Mouse (Mus musculus) neural tube, embryonic 14.5 days (tissue): ENCODE data around the gene Guca2a. TPM values are rescaled to one million over a fixed set of nuclear protein-coding genes. Genes with fewer than 3 reads are reported as not detected.
A peak's percentile ranks its signal among the peaks of the same experiment; 100 is the strongest.

ENCODE experiments used
- ATAC-seq: fragments of 200-750 bp; cut with Nextera tagmentation; 2 replicates; pipeline ENCODE4 v1.8.0; 2017; ENCODE audit warnings: low read depth, mild to moderate bottlenecking, moderate TSS enrichment, moderate library complexity
- H3K27ac ChIP-seq: fragments of 300-500 bp; sonication (generic); 2 replicates; pipeline ENCODE4 v1.5.1; 2014; ENCODE audit warnings: low read depth, mild to moderate bottlenecking, control low read depth, low read length, moderate library complexity, mixed read lengths
- H3K27me3 ChIP-seq: fragments of 300-500 bp; sonication (generic); 2 replicates; pipeline ENCODE4 v1.6.1; 2014; ENCODE audit warnings: low read length; ENCODE audit not compliant: control insufficient read depth, insufficient read depth
- H3K36me3 ChIP-seq: fragments of 300-500 bp; sonication (generic); 2 replicates; pipeline ENCODE4 v1.6.1; 2014; ENCODE audit warnings: low read length, mixed read lengths; ENCODE audit not compliant: control insufficient read depth, insufficient read depth
- H3K4me1 ChIP-seq: fragments of 300-500 bp; sonication (generic); 2 replicates; pipeline ENCODE4 v1.6.1; 2014; ENCODE audit warnings: low read length; ENCODE audit not compliant: control insufficient read depth, insufficient read depth
- H3K4me2 ChIP-seq: fragments of 300-500 bp; sonication (generic); 2 replicates; pipeline ENCODE4 v1.6.1; 2014; ENCODE audit warnings: mild to moderate bottlenecking, low read depth, low read length, control low read depth
- H3K4me3 ChIP-seq: fragments of 300-500 bp; sonication (generic); 2 replicates; pipeline ENCODE4 v1.5.1; 2014; ENCODE audit warnings: low read depth, low read length, control low read depth, mixed read lengths
- H3K9ac ChIP-seq: fragments of 300-500 bp; sonication (generic); replicated peaks from 2 replicates; pipeline ENCODE4 v1.6.1; 2014; ENCODE audit warnings: low read depth, mild to moderate bottlenecking, control low read depth, low read length, mixed read lengths
- H3K9me3 ChIP-seq: fragments of 300-500 bp; sonication (generic); 2 replicates; pipeline ENCODE4 v1.6.1; 2016; ENCODE audit warnings: low read length; ENCODE audit not compliant: control insufficient read depth
- WGBS: fragments of 180-500 bp; shearing (Covaris S2); extraction: QIAGEN DNeasy Blood & Tissue Kit; methylation state at CpG from one replicate; pipeline ENCODE4 v1.1.7; 2014; 5-methylcytosine and 5-hydroxymethylcytosine counted together
- polyA plus RNA-seq: library from polyadenylated mRNA; unstranded; fragments of >200 nt; fragmentation: Nextera tagmentation; extraction: Ambion mirVana; gene quantifications from 2 replicates; pipeline ENCODE4 v1.2.1, GENCODE M21; 2014

The Guca2a gene
- polyA plus RNA-seq = not detected in 2 replicates

GRCm38 (mm10) chr4:119637176-119637845 is at the start of gene Guca2a:
Gene Guca2a, plus strand, starts transcription at chr4:119637704.
- no peak for ATAC-seq
- Histone ChIP-seq H3K9ac (no peak within 1 kb of the TSS), H3K9me3 (no peaks in the 10 kb centered on the region), H3K4me2 (no peak within 1 kb of the TSS), H3K4me1 (peaks cover 3% of the 10 kb centered on the region; the same call in 1 of the 2 replicates), H3K27me3 (no peaks in the 10 kb centered on the region), H3K4me3 (no peak within 1 kb of the TSS), H3K36me3 (no peaks in the 10 kb centered on the region), H3K27ac (no peak within 1 kb of the TSS)
- WGBS = 80% methylated on average over 4 of the region's 4 CpGs

- WGBS = over 99% methylated on average over 2 of the region's 2 CpGs
- Histone ChIP-seq H3K27me3 (no peaks in the 10 kb centered on the region), H3K36me3 (0 out of 2 replicates have a peak, but pooled peaks cover 3% of the 10 kb centered on the region), H3K9ac (no peak overlapping the region), H3K27ac (no peak overlapping the region), H3K9me3 (no peaks in the 10 kb centered on the region), H3K4me1 (no peaks in the 10 kb centered on the region), H3K4me3 (no peak overlapping the region), H3K4me2 (no peak overlapping the region)
- no peak for ATAC-seq
Observed at GRCm38 (mm10) chr4:119588037-119588436, 49.5 kb upstream of the Guca2a start.

- Histone ChIP-seq H3K27me3 (no peaks in the 10 kb centered on the region), H3K36me3 (0 out of 2 replicates have a peak, but pooled peaks cover 3% of the 10 kb centered on the region), H3K27ac (no peak overlapping the region), H3K9ac (no peak overlapping the region), H3K4me3 (no peak overlapping the region), H3K9me3 (no peaks in the 10 kb centered on the region), H3K4me2 (no peak overlapping the region), H3K4me1 (no peaks in the 10 kb centered on the region)
- no peak for ATAC-seq
- 93% methylated on average over 2 of the region's 2 CpGs for WGBS
Observed at GRCm38 (mm10) chr4:119589423-119589822, 48.1 kb upstream of the Guca2a start.

GRCm38 (mm10) chr4:119590027-119590426 is 47.5 kb upstream of the Guca2a start:
- no peak for ATAC-seq
- WGBS = 93% methylated on average over 1 of the region's 1 CpGs
- Histone ChIP-seq H3K27ac (no peak overlapping the region), H3K27me3 (no peaks in the 10 kb centered on the region), H3K9me3 (no peaks in the 10 kb centered on the region), H3K36me3 (0 out of 2 replicates have a peak, but pooled peaks cover 3% of the 10 kb centered on the region), H3K4me1 (no peaks in the 10 kb centered on the region), H3K4me2 (no peak overlapping the region), H3K4me3 (no peak overlapping the region), H3K9ac (no peak overlapping the region)

- no peaks in the 10 kb centered on the region for H3K36me3 ChIP-seq
- H3K27me3 ChIP-seq = no peaks in the 10 kb centered on the region
- H3K4me3 ChIP-seq = no peak overlapping the region
- H3K9me3 ChIP-seq = no peaks in the 10 kb centered on the region
- no peak overlapping the region for H3K9ac ChIP-seq
- H3K4me1 ChIP-seq = no peaks in the 10 kb centered on the region
- no peak for ATAC-seq
- no peak overlapping the region for H3K4me2 ChIP-seq
- no peak overlapping the region for H3K27ac ChIP-seq
- WGBS = 69% methylated on average over 3 of the region's 3 CpGs
Observed at GRCm38 (mm10) chr4:119592479-119592878, 45.0 kb upstream of the Guca2a start.

GRCm38 (mm10) chr4:119594331-119594730 is 43.2 kb upstream of the Guca2a start:
- no peaks in the 10 kb centered on the region for H3K27me3 ChIP-seq
- H3K4me1 ChIP-seq = no peaks in the 10 kb centered on the region
- H3K9ac ChIP-seq = no peak overlapping the region
- no peaks in the 10 kb centered on the region for H3K36me3 ChIP-seq
- ATAC-seq = no peak
- 93% methylated on average over 14 of the region's 14 CpGs for WGBS
- H3K4me2 ChIP-seq = no peak overlapping the region
- H3K27ac ChIP-seq = no peak overlapping the region
- no peak overlapping the region for H3K4me3 ChIP-seq
- H3K9me3 ChIP-seq = no peaks in the 10 kb centered on the region

DNA sequence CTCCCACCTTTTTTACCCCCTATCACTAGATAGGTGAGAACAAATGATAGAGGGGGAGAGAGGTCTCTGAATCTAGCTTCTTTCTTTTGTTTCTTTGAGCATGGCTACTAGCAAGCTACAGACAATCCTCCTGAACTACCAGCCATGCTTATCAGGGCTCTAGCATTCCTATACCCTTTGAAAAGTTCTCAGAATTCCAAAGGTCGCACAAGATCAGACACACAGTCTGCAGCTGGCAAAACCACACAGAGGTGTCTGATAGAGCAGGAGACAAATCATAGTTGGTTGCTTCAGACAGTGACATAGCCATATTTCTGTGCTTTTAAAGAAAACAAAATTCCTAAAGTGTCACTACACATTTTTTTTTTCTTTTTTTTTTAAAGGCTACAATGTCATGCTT is 37.9 kb upstream of the Guca2a start:
- no peaks in the 10 kb centered on the region for H3K36me3 ChIP-seq
- H3K4me3 ChIP-seq = no peak overlapping the region
- no peaks in the 10 kb centered on the region for H3K9me3 ChIP-seq
- H3K4me2 ChIP-seq = no peak overlapping the region
- no peaks in the 10 kb centered on the region for H3K4me1 ChIP-seq
- WGBS = 94% methylated on average over 1 of the region's 1 CpGs
- H3K9ac ChIP-seq = no peak overlapping the region
- H3K27me3 ChIP-seq = no peaks in the 10 kb centered on the region
- ATAC-seq = no peak
- no peak overlapping the region for H3K27ac ChIP-seq

GRCm38 (mm10) chr4:119609488-119609887 is 28.0 kb upstream of the Guca2a start:
- no peaks in the 10 kb centered on the region for H3K9me3 ChIP-seq
- no peak overlapping the region for H3K9ac ChIP-seq
- WGBS = 90% methylated on average over 1 of the region's 1 CpGs
- H3K4me1 ChIP-seq = no peaks in the 10 kb centered on the region
- H3K27ac ChIP-seq = no peak overlapping the region
- H3K4me3 ChIP-seq = no peak overlapping the region
- no peaks in the 10 kb centered on the region for H3K36me3 ChIP-seq
- no peaks in the 10 kb centered on the region for H3K27me3 ChIP-seq
- H3K4me2 ChIP-seq = no peak overlapping the region
- ATAC-seq = no peak

GRCm38 (mm10) chr4:119614078-119614477 is 23.4 kb upstream of the Guca2a start:
- ATAC-seq = no peak
- Histone ChIP-seq H3K27me3 (no peaks in the 10 kb centered on the region), H3K9ac (no peak overlapping the region), H3K27ac (0 out of 2 replicates have a peak overlapping the region, but pooled peaks have one; percentile 44), H3K36me3 (no peaks in the 10 kb centered on the region), H3K4me1 (no peaks in the 10 kb centered on the region), H3K4me2 (no peak overlapping the region), H3K4me3 (no peak overlapping the region), H3K9me3 (no peaks in the 10 kb centered on the region)
- WGBS = 25% methylated on average over 1 of the region's 1 CpGs
